Mouse (Mus musculus): ENCODE results near the gene 1700037H04Rik.

DNA sequence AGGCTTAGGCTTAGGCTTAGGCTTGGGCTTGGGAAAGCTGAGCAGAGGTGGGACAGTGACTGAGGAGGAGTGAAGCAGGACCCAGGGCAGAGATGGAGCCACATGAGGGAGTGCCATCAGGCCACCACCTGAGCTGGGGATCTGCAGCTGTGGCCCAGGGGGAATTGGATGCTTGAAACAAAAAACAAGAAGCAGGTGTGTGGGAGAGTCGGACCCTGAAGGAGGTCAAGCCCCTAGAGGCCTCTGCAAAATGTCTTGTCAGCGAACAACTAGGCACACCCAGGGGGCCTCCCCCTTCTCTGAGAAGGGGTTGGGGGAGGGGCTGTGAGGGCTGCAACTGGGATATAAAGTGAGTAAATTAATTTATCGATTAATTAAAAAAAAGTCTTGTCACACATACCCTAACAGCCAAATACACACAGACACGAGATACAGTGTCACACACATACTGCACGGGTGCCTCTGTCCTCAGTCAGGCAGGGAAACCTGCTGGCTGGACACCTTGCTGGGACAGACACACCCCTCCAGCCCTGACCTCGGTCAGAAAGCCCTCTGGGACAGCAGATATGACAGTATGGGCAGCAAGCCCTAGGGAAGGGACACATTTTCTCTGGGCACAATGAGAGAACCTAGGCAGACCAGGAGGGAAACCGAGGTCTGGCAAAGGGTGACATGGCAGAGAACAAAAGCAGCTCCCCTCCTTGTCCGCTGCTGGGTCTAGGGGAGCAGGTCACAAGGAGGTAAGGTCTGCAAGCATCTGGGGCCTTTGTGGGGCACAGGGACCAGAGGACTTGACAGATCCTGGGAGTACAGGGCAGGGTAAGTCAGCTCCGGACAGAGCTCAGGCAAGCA is 33.7 kb downstream of the 1700037H04Rik start:
- no peak for TF ChIP-seq POLR2A (IDR thresholded peaks at IDR 0.05; ENCODE audit: insufficient read length, low read depth)
- TF ChIP-seq MYOD1 (IDR thresholded peaks at IDR 0.05; ENCODE audit: control insufficient read depth in 1 of 3, insufficient read length in 2 of 3, low read depth in 2 of 3) = no peak

Measured in myocyte (in vitro differentiated cells).